Mouse (Mus musculus): ENCODE results near the gene Mgll.

DNA sequence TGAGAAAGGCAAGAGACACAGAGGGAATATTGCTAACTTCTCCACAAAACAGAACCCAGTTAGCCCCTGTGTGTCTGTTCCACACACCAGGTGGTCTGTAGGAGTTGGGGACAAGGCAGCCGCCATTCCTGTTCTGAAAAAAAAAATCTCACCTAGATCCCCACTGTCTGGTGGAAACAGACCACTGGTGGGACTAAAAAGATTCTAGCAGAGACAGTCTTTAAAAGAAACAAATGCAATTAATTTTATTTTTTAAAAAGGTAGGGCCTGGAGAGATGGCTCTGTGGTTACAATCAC lies 15.0 kb upstream of the Mgll start:
- TF ChIP-seq POLR2A (IDR thresholded peaks at IDR 0.05; ENCODE audit: insufficient read depth, low read depth, low read length) (no peak), CTCF (IDR thresholded peaks at IDR 0.05; ENCODE audit: insufficient read depth, low read depth, low read length) (no peak)

Data from olfactory bulb, adult 2 months (tissue).